Mouse (Mus musculus) ES-Bruce4 (cell line): ENCODE data around the gene 2900026A02Rik. TPM values are rescaled to one million over a fixed set of nuclear protein-coding genes. Genes with fewer than 3 reads are reported as not detected.

Experiments used
- H3K27ac ChIP-seq: 2 replicates; pipeline ENCODE4 v1.5.1; 2012; ENCODE audit warnings: low read length, inconsistent platforms; ENCODE audit not compliant: insufficient read depth
- H3K27me3 ChIP-seq: 2 replicates; pipeline ENCODE4 v1.6.1; 2012; ENCODE audit warnings: mild to moderate bottlenecking, low read length, inconsistent platforms; ENCODE audit not compliant: control insufficient read depth, poor library complexity, insufficient read depth, severe bottlenecking
- H3K36me3 ChIP-seq: 2 replicates; pipeline ENCODE4 v1.6.1; 2012; ENCODE audit warnings: inconsistent platforms, mild to moderate bottlenecking, low read length, moderate library complexity; ENCODE audit not compliant: control insufficient read depth, poor library complexity, insufficient read depth, severe bottlenecking
- H3K4me1 ChIP-seq: one replicate; pipeline ENCODE4 v1.8.1; 2011; ENCODE audit warnings: low read length; ENCODE audit not compliant: control insufficient read depth, insufficient read depth
- H3K4me3 ChIP-seq: 2 replicates; pipeline ENCODE4 v1.5.1; 2011; ENCODE audit warnings: low read depth, mild to moderate bottlenecking, low read length
- H3K9ac ChIP-seq: 2 replicates; pipeline ENCODE4 v1.6.1; 2012; ENCODE audit warnings: low read depth, mild to moderate bottlenecking, inconsistent platforms; ENCODE audit not compliant: poor library complexity, severe bottlenecking
- H3K9me3 ChIP-seq: replicated peaks from 2 replicates; pipeline ENCODE4 v1.6.1; 2012; ENCODE audit warnings: mild to moderate bottlenecking, low read length, inconsistent platforms; ENCODE audit not compliant: control insufficient read depth, poor library complexity, insufficient read depth, severe bottlenecking
- CTCF ChIP-seq: IDR thresholded peaks from one replicate; pipeline ENCODE4 v1.8.1; 2011; ENCODE audit warnings: low read depth, low read length
- EP300 ChIP-seq: IDR thresholded peaks from 2 replicates; pipeline ENCODE4 v1.6.1; 2011; ENCODE audit warnings: low read depth, low read length; ENCODE audit not compliant: insufficient read depth
- POLR2A ChIP-seq: IDR thresholded peaks from one replicate; pipeline ENCODE4 v1.8.1; 2011; ENCODE audit warnings: low read length; ENCODE audit not compliant: insufficient read depth
- polyA plus RNA-seq: library from polyadenylated mRNA; stranded (reverse); fragments of >200 nt; gene quantifications from 2 replicates; pipeline ENCODE4 v1.2.4, GENCODE M21; 2011; ENCODE audit warnings: low read depth; ENCODE audit not compliant: missing spikeins, insufficient read depth, insufficient read length

2900026A02Rik gene
- polyA plus RNA-seq, 1 experiment: 14.2 TPM

DNA sequence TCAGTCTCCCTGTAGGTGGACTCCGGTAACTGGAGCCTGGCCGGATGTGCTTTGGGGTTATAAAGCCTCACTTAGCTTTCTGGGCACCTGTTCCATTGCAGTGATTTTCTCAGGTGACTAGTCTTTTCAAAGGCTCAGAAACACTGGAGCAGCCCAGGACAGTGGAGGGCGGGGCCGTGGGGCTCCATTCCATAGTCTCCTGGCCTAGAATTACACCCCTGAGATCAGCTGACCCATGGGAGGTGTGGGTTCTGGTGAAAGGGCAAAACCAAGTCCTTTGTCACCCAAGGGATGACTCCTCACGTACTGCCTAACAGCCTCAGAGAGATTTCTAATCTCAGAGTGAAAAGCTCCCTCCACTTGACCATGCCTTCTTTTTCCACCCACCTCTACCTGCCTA is 9.2 kb upstream of the 2900026A02Rik start:
- Histone ChIP-seq H3K9ac (no peak overlapping the region), H3K4me3 (peak overlapping the region; percentile 19; the same call in 1 of the 2 replicates), H3K4me1 (peaks cover 5% of the 10 kb centered on the region), H3K27ac (peak overlapping the region; percentile 32; the same call in 1 of the 2 replicates), H3K27me3 (no peaks in the 10 kb centered on the region), H3K36me3 (no peaks in the 10 kb centered on the region), H3K9me3 (no peaks in the 10 kb centered on the region)
- TF ChIP-seq POLR2A: no peak
- TF ChIP-seq EP300: no peak
- no peak for TF ChIP-seq CTCF

- Histone ChIP-seq H3K9me3 (no peaks in the 10 kb centered on the region), H3K4me1 (peaks cover 5% of the 10 kb centered on the region), H3K27ac (peak within 1 kb of the TSS; percentile 17), H3K36me3 (no peaks in the 10 kb centered on the region), H3K4me3 (peak within 1 kb of the TSS; percentile 37), H3K9ac (peak within 1 kb of the TSS; percentile 11), H3K27me3 (no peaks in the 10 kb centered on the region)
- TF ChIP-seq POLR2A (no peak), CTCF (peak; percentile 93)
Measured at GRCm38 (mm10) chr5:113226632-113227102, 5.6 kb upstream of the 2900026A02Rik start, which contains the start of gene Tmem211. Gene Tmem211, plus strand, starts transcription at chr5:113226909.

GRCm38 (mm10) chr5:113225686-113226435 is 4.8 kb upstream of the 2900026A02Rik start:
- peak overlapping the region; percentile 5; the same call in 1 of the 2 replicates for H3K27ac ChIP-seq
- TF ChIP-seq CTCF (no peak), EP300 (no peak), POLR2A (no peak)
- peak overlapping the region; percentile 11 for H3K9ac ChIP-seq

DNA sequence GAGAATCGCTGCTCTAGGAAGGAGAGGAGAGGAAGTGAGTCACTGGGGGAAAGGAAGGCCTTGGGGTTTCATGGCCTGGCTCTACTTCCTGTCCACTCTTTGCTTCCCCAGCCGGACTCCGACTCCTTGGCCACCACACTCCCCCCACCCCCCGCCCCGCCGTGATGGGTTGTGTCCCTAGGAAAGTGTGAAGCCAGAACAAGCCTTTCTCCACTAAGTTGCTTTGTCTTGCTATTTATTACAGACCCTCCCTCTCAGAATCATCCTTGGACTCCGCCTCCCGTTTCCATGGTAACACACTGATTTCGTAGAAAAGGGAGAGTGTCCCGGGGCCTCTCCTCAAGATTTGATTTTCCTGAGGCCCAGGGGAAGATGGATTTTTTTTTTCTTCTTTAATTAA is 4.2 kb upstream of the 2900026A02Rik start:
- Histone ChIP-seq H3K4me1 (peaks cover 3% of the 10 kb centered on the region), H3K27ac (no peak overlapping the region), H3K4me3 (no peak overlapping the region), H3K27me3 (no peaks in the 10 kb centered on the region), H3K36me3 (no peaks in the 10 kb centered on the region), H3K9ac (peak overlapping the region; percentile 34; the same call in 1 of the 2 replicates), H3K9me3 (no peaks in the 10 kb centered on the region)
- TF ChIP-seq CTCF: no peak
- TF ChIP-seq EP300: no peak

More at GRCm38 (mm10) chr5:113225686-113226435, 4.8 kb upstream of the 2900026A02Rik start:
- Histone ChIP-seq H3K4me3 (peak overlapping the region; percentile 37), H3K27me3 (no peaks in the 10 kb centered on the region), H3K4me1 (peaks cover 5% of the 10 kb centered on the region), H3K9me3 (no peaks in the 10 kb centered on the region), H3K36me3 (no peaks in the 10 kb centered on the region)

DNA sequence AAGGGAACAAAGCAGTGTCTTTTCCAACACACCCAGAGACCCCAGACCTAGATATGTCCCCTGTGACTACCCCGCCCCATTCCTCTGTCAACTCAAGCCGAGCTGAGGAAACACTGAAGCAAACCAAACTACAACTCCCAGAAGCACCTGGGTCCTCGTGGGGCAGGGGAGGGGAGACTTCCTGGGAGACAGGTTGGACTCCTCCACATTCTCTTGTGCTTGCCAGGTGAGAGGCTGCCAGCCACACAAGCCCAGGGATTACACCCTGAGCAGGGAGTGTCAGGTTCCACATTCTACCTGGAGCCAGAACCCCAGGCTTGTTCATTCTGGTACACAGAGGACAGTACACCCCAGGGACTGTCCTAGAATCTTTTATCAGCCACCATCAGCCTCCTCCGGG is 2.9 kb upstream of the 2900026A02Rik start:
- Histone ChIP-seq H3K4me3 (peak overlapping the region; percentile 39; the same call in 1 of the 2 replicates), H3K9me3 (no peaks in the 10 kb centered on the region), H3K4me1 (peaks cover 3% of the 10 kb centered on the region), H3K27me3 (no peaks in the 10 kb centered on the region), H3K9ac (no peak overlapping the region), H3K27ac (no peak overlapping the region), H3K36me3 (no peaks in the 10 kb centered on the region)
- no peak for TF ChIP-seq CTCF
- no peak for TF ChIP-seq EP300
- no peak for TF ChIP-seq POLR2A
